Mouse (Mus musculus): ENCODE results near the gene Vmn2r95.
"Not testable (repeated sequence)": the region's sequence is repeated elsewhere in the genome, so short reads cannot be mapped to it uniquely, and the experiment has no call there.

Gene Vmn2r95

GRCm38 (mm10) chr17:18423778-18424177, at the start of gene Vmn2r95:
Gene Vmn2r95, plus strand, starts transcription at chr17:18424078.
- no peak for DNase-seq

- DNase-seq, result no peak
These were observed 31.8 kb downstream of the Vmn2r95 start for GRCm38 (mm10) chr17:18455619-18456140.

- not testable (repeated sequence) for DNase-seq
These were observed 34.3 kb downstream of the Vmn2r95 start for GRCm38 (mm10) chr17:18458126-18458634.

- no peak for DNase-seq
These were observed 38.8 kb downstream of the Vmn2r95 start for GRCm38 (mm10) chr17:18462695-18463094.

- no peak for DNase-seq
These were observed 56.0 kb downstream of the Vmn2r95 start for GRCm38 (mm10) chr17:18479885-18480284.
